Mouse (Mus musculus) thymus, adult 2 months (tissue): ENCODE data around the gene Rd3l.

Experiments
- CTCF ChIP-seq: fragments of 200-500 bp; IDR thresholded peaks from 2 replicates; pipeline ENCODE4 v1.5.1; 2012; ENCODE audit warnings: mild to moderate bottlenecking, control low read depth, low read length, moderate library complexity, borderline replicate concordance; ENCODE audit not compliant: control insufficient read depth, poor library complexity, insufficient read depth; ENCODE audit errors: extremely low read depth
- POLR2A ChIP-seq: fragments of 200-500 bp; IDR thresholded peaks from 2 replicates; pipeline ENCODE4 v1.6.1; 2012; ENCODE audit warnings: mild to moderate bottlenecking, low read length, control low read depth, moderate library complexity; ENCODE audit not compliant: control insufficient read depth, poor library complexity, insufficient read depth; ENCODE audit errors: extremely low read depth

DNA sequence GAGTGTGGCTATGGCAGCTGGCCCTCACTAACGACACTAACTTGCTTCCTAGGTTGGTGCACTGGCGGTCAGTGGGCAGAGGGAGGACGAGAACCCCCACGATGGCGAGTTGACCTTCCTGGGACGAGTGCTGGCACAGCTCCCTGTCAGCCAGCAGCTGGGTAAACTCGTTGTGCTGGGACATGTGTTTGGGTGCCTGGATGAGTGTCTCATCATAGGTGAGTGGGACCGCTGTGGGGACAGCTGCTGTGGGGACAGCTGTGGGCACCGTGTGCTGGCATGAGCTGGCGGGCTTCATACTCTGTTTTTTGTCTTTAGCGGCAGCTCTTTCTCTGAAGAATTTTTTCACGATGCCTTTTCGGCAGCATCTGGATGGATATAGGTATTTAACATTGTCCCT is 44.3 kb upstream of the Rd3l start:
- no peak for TF ChIP-seq POLR2A
- no peak for TF ChIP-seq CTCF
